Mouse (Mus musculus): ENCODE results near the gene Acss3. TPM values are rescaled to one million over a fixed set of nuclear protein-coding genes. Genes with fewer than 3 reads are reported as not detected.

Gene Acss3
- 1 to 10 TPM; 5.1 to 7.1 TPM for total RNA-seq (2021)
- long read RNA-seq, experiment 1, full-length matches to known transcripts, result 1 of 7 reads
- long read RNA-seq, experiment 1, partial matches to known transcripts, result 4 of 7 reads
- long read RNA-seq, experiment 1, other reads (novel, unspliced or antisense), result 2 of 7 reads
- long read RNA-seq, experiment 2, full-length matches to known transcripts, result 2 of 5 reads
- long read RNA-seq, experiment 2, partial matches to known transcripts, result 1 of 5 reads
- long read RNA-seq, experiment 2, other reads (novel, unspliced or antisense), result 2 of 5 reads

- DNase-seq (ENCODE audit: low spot score), result peak; percentile 76
Measured at GRCm38 (mm10) chr10:107123529-107124335, at the start of gene Acss3. Gene Acss3, minus strand, starts transcription at chr10:107123668.

GRCm38 (mm10) chr10:107172003-107172689, 48.7 kb upstream of the Acss3 start:
- DNase-seq (ENCODE audit: low spot score), result no peak

- no peak for DNase-seq (ENCODE audit: low spot score)
Measured at GRCm38 (mm10) chr10:107166486-107166885, 43.0 kb upstream of the Acss3 start.

- no peak for DNase-seq (ENCODE audit: low spot score)
Measured at GRCm38 (mm10) chr10:107148759-107149158, 25.3 kb upstream of the Acss3 start.

GRCm38 (mm10) chr10:107144016-107144415, 20.5 kb upstream of the Acss3 start:
- no peak for DNase-seq (ENCODE audit: low spot score)

- DNase-seq (ENCODE audit: low spot score), result no peak
Measured at GRCm38 (mm10) chr10:107142910-107143309, 19.4 kb upstream of the Acss3 start.

GRCm38 (mm10) chr10:107122744-107123528, 532 bp downstream of the Acss3 start:
- DNase-seq (ENCODE audit: low spot score), result no peak

GRCm38 (mm10) chr10:107121301-107121700, 2.2 kb downstream of the Acss3 start:
- no peak for DNase-seq (ENCODE audit: low spot score)

- DNase-seq (ENCODE audit: low spot score), result no peak
Measured at GRCm38 (mm10) chr10:107119135-107119534, 4.3 kb downstream of the Acss3 start.

- DNase-seq (ENCODE audit: low spot score), result peak; percentile 30
Measured at GRCm38 (mm10) chr10:107116709-107117267, 6.7 kb downstream of the Acss3 start.

GRCm38 (mm10) chr10:107115930-107116642, 7.4 kb downstream of the Acss3 start:
- peak; percentile 17 for DNase-seq (ENCODE audit: low spot score)

GRCm38 (mm10) chr10:107115121-107115520, 8.3 kb downstream of the Acss3 start:
- DNase-seq (ENCODE audit: low spot score), result no peak

GRCm38 (mm10) chr10:107094452-107094851, 29.0 kb downstream of the Acss3 start:
- DNase-seq (ENCODE audit: low spot score), result no peak

GRCm38 (mm10) chr10:107053846-107054624, 69.4 kb downstream of the Acss3 start:
- DNase-seq (ENCODE audit: low spot score), result no peak

- DNase-seq (ENCODE audit: low spot score), result no peak
Measured at GRCm38 (mm10) chr10:107050489-107050888, 73.0 kb downstream of the Acss3 start.

GRCm38 (mm10) chr10:107042656-107043055, 80.8 kb downstream of the Acss3 start:
- no peak for DNase-seq (ENCODE audit: low spot score)

GRCm38 (mm10) chr10:107040837-107041236, 82.6 kb downstream of the Acss3 start:
- DNase-seq (ENCODE audit: low spot score), result no peak

GRCm38 (mm10) chr10:107040378-107040777, 83.1 kb downstream of the Acss3 start:
- DNase-seq (ENCODE audit: low spot score), result no peak

- no peak for DNase-seq (ENCODE audit: low spot score)
Measured at GRCm38 (mm10) chr10:107039211-107039610, 84.3 kb downstream of the Acss3 start.

GRCm38 (mm10) chr10:107024254-107024653, 99.2 kb downstream of the Acss3 start:
- DNase-seq (ENCODE audit: low spot score), result no peak

Measured in gastrocnemius, adult 18-20 months (tissue).